Mouse (Mus musculus): ENCODE data around the gene Mrps23. TPM values are rescaled to one million over a fixed set of nuclear protein-coding genes. Genes with fewer than 3 reads are reported as not detected.

The Mrps23 gene
- polyA plus RNA-seq, 1 experiment from 2014 or later = 72.6 TPM

GRCm38 (mm10) chr11:88164801-88165377, 39.3 kb upstream of the Mrps23 start:
- no peaks in the 10 kb centered on the region for H3K9me3 ChIP-seq
- WGBS = 49% methylated on average over 15 of the region's 15 CpGs
- peaks cover 83% of the 10 kb centered on the region for H3K4me1 ChIP-seq
- H3K27ac ChIP-seq = peak overlapping the region; percentile 77
- peak overlapping the region; percentile 8; the same call in 1 of the 2 replicates for H3K4me3 ChIP-seq
- H3K27me3 ChIP-seq (ENCODE audit: poor library complexity, severe bottlenecking) = peaks cover 23% of the 10 kb centered on the region
- H3K36me3 ChIP-seq (replicated peaks) = peaks cover 13% of the 10 kb centered on the region; the same call in 1 of the 2 replicates
- no peak for DNase-seq (ENCODE audit: extremely low spot score, low spot score)

GRCm38 (mm10) chr11:88165683-88166364, 38.4 kb upstream of the Mrps23 start:
- no peaks in the 10 kb centered on the region for H3K9me3 ChIP-seq
- DNase-seq (ENCODE audit: extremely low spot score, low spot score) = no peak
- peak overlapping the region; percentile 51; the same call in 1 of the 2 replicates for H3K27ac ChIP-seq
- no peak overlapping the region for H3K4me3 ChIP-seq
- 81% methylated on average over 10 of the region's 10 CpGs for WGBS
- peaks cover 33% of the 10 kb centered on the region for H3K27me3 ChIP-seq (ENCODE audit: poor library complexity, severe bottlenecking)
- H3K36me3 ChIP-seq (replicated peaks) = peaks cover 13% of the 10 kb centered on the region; the same call in 1 of the 2 replicates
- H3K4me1 ChIP-seq = peaks cover 83% of the 10 kb centered on the region

GRCm38 (mm10) chr11:88166471-88166870, 37.7 kb upstream of the Mrps23 start:
- Histone ChIP-seq H3K27ac (peak overlapping the region; percentile 51; the same call in 1 of the 2 replicates), H3K36me3 (replicated peaks) (peaks cover 19% of the 10 kb centered on the region; the same call in 1 of the 2 replicates), H3K27me3 (ENCODE audit: poor library complexity, severe bottlenecking) (peaks cover 39% of the 10 kb centered on the region), H3K9me3 (no peaks in the 10 kb centered on the region), H3K4me1 (peaks cover 83% of the 10 kb centered on the region), H3K4me3 (no peak overlapping the region)
- 91% methylated on average over 7 of the region's 7 CpGs for WGBS
- no peak for DNase-seq (ENCODE audit: extremely low spot score, low spot score)

GRCm38 (mm10) chr11:88168611-88169010, 35.6 kb upstream of the Mrps23 start:
- H3K27me3 ChIP-seq (ENCODE audit: poor library complexity, severe bottlenecking) = peaks cover 44% of the 10 kb centered on the region
- H3K27ac ChIP-seq = 0 out of 2 replicates have a peak overlapping the region, but pooled peaks have one; percentile 6
- DNase-seq (ENCODE audit: extremely low spot score, low spot score) = no peak
- H3K4me3 ChIP-seq = no peak overlapping the region
- H3K9me3 ChIP-seq = no peaks in the 10 kb centered on the region
- peaks cover 84% of the 10 kb centered on the region for H3K4me1 ChIP-seq
- 40% methylated on average over 3 of the region's 3 CpGs for WGBS
- peaks cover 21% of the 10 kb centered on the region for H3K36me3 ChIP-seq (replicated peaks)

- no peak for DNase-seq (ENCODE audit: extremely low spot score, low spot score)
- WGBS = 13% methylated on average over 32 of the region's 32 CpGs
- peak overlapping the region; percentile 71 for H3K27ac ChIP-seq
- peaks cover 44% of the 10 kb centered on the region for H3K27me3 ChIP-seq (ENCODE audit: poor library complexity, severe bottlenecking)
- H3K4me1 ChIP-seq = peaks cover 87% of the 10 kb centered on the region
- peaks cover 26% of the 10 kb centered on the region for H3K36me3 ChIP-seq (replicated peaks)
- H3K9me3 ChIP-seq = no peaks in the 10 kb centered on the region
- H3K4me3 ChIP-seq = peak overlapping the region; percentile 22
Observed at GRCm38 (mm10) chr11:88169531-88170040, 34.6 kb upstream of the Mrps23 start.

- Histone ChIP-seq H3K36me3 (replicated peaks) (peaks cover 28% of the 10 kb centered on the region), H3K9me3 (no peaks in the 10 kb centered on the region), H3K4me1 (peaks cover 76% of the 10 kb centered on the region), H3K27me3 (ENCODE audit: poor library complexity, severe bottlenecking) (peaks cover 44% of the 10 kb centered on the region), H3K27ac (no peak overlapping the region), H3K4me3 (no peak overlapping the region)
- 59% methylated on average over 3 of the region's 3 CpGs for WGBS
- no peak for DNase-seq (ENCODE audit: extremely low spot score, low spot score)
Observed at GRCm38 (mm10) chr11:88170606-88171005, 33.6 kb upstream of the Mrps23 start.

GRCm38 (mm10) chr11:88171876-88172442, 32.2 kb upstream of the Mrps23 start:
- Histone ChIP-seq H3K36me3 (replicated peaks) (peaks cover 30% of the 10 kb centered on the region), H3K4me1 (peaks cover 67% of the 10 kb centered on the region), H3K9me3 (no peaks in the 10 kb centered on the region), H3K4me3 (no peak overlapping the region), H3K27ac (peak overlapping the region; percentile 81), H3K27me3 (ENCODE audit: poor library complexity, severe bottlenecking) (peaks cover 44% of the 10 kb centered on the region)
- no peak for DNase-seq (ENCODE audit: extremely low spot score, low spot score)
- WGBS = 79% methylated on average over 15 of the region's 15 CpGs

GRCm38 (mm10) chr11:88172601-88173325, 31.4 kb upstream of the Mrps23 start:
- H3K27me3 ChIP-seq (ENCODE audit: poor library complexity, severe bottlenecking) = peaks cover 42% of the 10 kb centered on the region
- no peaks in the 10 kb centered on the region for H3K9me3 ChIP-seq
- peak overlapping the region; percentile 10; the same call in 1 of the 2 replicates for H3K4me3 ChIP-seq
- WGBS = 38% methylated on average over 10 of the region's 10 CpGs
- H3K4me1 ChIP-seq = peaks cover 73% of the 10 kb centered on the region
- H3K36me3 ChIP-seq (replicated peaks) = peaks cover 38% of the 10 kb centered on the region
- DNase-seq (ENCODE audit: extremely low spot score, low spot score) = peak; percentile 45
- peak overlapping the region; percentile 81 for H3K27ac ChIP-seq

GRCm38 (mm10) chr11:88173386-88174025, 30.7 kb upstream of the Mrps23 start:
- Histone ChIP-seq H3K4me3 (peak overlapping the region; percentile 10; the same call in 1 of the 2 replicates), H3K36me3 (replicated peaks) (peaks cover 45% of the 10 kb centered on the region), H3K27me3 (ENCODE audit: poor library complexity, severe bottlenecking) (peaks cover 34% of the 10 kb centered on the region), H3K9me3 (no peaks in the 10 kb centered on the region), H3K4me1 (peaks cover 65% of the 10 kb centered on the region), H3K27ac (peak overlapping the region; percentile 81)
- 25% methylated on average over 9 of the region's 9 CpGs for WGBS
- no peak for DNase-seq (ENCODE audit: extremely low spot score, low spot score)

GRCm38 (mm10) chr11:88180467-88180958, 23.7 kb upstream of the Mrps23 start:
- peak overlapping the region; percentile 77 for H3K27ac ChIP-seq
- no peaks in the 10 kb centered on the region for H3K9me3 ChIP-seq
- no peak for DNase-seq (ENCODE audit: extremely low spot score, low spot score)
- no peaks in the 10 kb centered on the region for H3K27me3 ChIP-seq (ENCODE audit: poor library complexity, severe bottlenecking)
- 29% methylated on average over 6 of the region's 6 CpGs for WGBS
- peak overlapping the region; percentile 3; the same call in 1 of the 2 replicates for H3K4me3 ChIP-seq
- peaks cover 53% of the 10 kb centered on the region for H3K4me1 ChIP-seq
- peaks cover 70% of the 10 kb centered on the region for H3K36me3 ChIP-seq (replicated peaks)

- Histone ChIP-seq H3K4me3 (peak overlapping the region; percentile 17), H3K27me3 (ENCODE audit: poor library complexity, severe bottlenecking) (peaks cover 2% of the 10 kb centered on the region; the same call in 1 of the 2 replicates), H3K36me3 (replicated peaks) (peaks cover 67% of the 10 kb centered on the region), H3K9me3 (no peaks in the 10 kb centered on the region), H3K27ac (peak overlapping the region; percentile 77), H3K4me1 (peaks cover 58% of the 10 kb centered on the region)
- DNase-seq (ENCODE audit: extremely low spot score, low spot score) = no peak
- 23% methylated on average over 16 of the region's 16 CpGs for WGBS
Observed at GRCm38 (mm10) chr11:88180959-88181619, 23.1 kb upstream of the Mrps23 start.

All from forebrain, embryonic 10.5 days (tissue).